Mouse (Mus musculus) intestine, postnatal 0 days (tissue): ENCODE measurements around the gene Mtf1. TPM values are rescaled to one million over a fixed set of nuclear protein-coding genes. Genes with fewer than 3 reads are reported as not detected.

ENCODE experiments used
- ATAC-seq: fragments of 200-750 bp; cut with Nextera tagmentation; 2 replicates; pipeline ENCODE4 v1.8.0; 2017; ENCODE audit warnings: mild to moderate bottlenecking, moderate TSS enrichment, moderate library complexity
- H3K27ac ChIP-seq: fragments of 300-500 bp; sonication (generic); 2 replicates; pipeline ENCODE4 v1.5.1; 2014; ENCODE audit warnings: mild to moderate bottlenecking, low read depth, low read length, moderate library complexity
- H3K27me3 ChIP-seq: fragments of 300-500 bp; sonication (generic); replicated peaks from 2 replicates; pipeline ENCODE4 v1.6.1; 2014; ENCODE audit warnings: low read length, mixed read lengths; ENCODE audit not compliant: control insufficient read depth, insufficient read depth
- H3K36me3 ChIP-seq: fragments of 300-500 bp; sonication (generic); 2 replicates; pipeline ENCODE4 v1.6.1; 2014; ENCODE audit warnings: mild to moderate bottlenecking, moderate library complexity; ENCODE audit not compliant: control insufficient read depth, insufficient read depth
- H3K4me1 ChIP-seq: fragments of 300-500 bp; sonication (generic); replicated peaks from 2 replicates; pipeline ENCODE4 v1.6.1; 2014; ENCODE audit warnings: antibody characterized with exemption, low read length, mixed read lengths; ENCODE audit not compliant: control insufficient read depth, insufficient read depth
- H3K4me2 ChIP-seq: fragments of 300-500 bp; sonication (generic); replicated peaks from 2 replicates; pipeline ENCODE4 v1.6.1; 2014; ENCODE audit warnings: low read depth, mild to moderate bottlenecking, moderate library complexity
- H3K4me3 ChIP-seq: fragments of 300-500 bp; sonication (generic); 2 replicates; pipeline ENCODE4 v1.5.1; 2014; ENCODE audit warnings: low read depth, low read length
- H3K9ac ChIP-seq: fragments of 300-500 bp; sonication (generic); 2 replicates; pipeline ENCODE4 v1.6.1; 2014; ENCODE audit warnings: mild to moderate bottlenecking, low read depth, low read length
- H3K9me3 ChIP-seq: fragments of 300-500 bp; sonication (generic); 2 replicates; pipeline ENCODE4 v1.6.1; 2016; ENCODE audit warnings: mixed run types; ENCODE audit not compliant: control insufficient read depth
- CTCF ChIP-seq: sonication (generic); IDR thresholded peaks from 2 replicates; pipeline ENCODE4 v1.5.1; 2016; ENCODE audit warnings: low read depth, mild to moderate bottlenecking, control low read depth, antibody characterized with exemption, moderate library complexity
- WGBS: fragments of 180-500 bp; shearing (Covaris S2); extraction: QIAGEN DNeasy Blood & Tissue Kit; methylation state at CpG from one replicate; pipeline ENCODE4 v1.1.7; 2014; 5-methylcytosine and 5-hydroxymethylcytosine counted together
- polyA plus RNA-seq: library from polyadenylated mRNA; unstranded; fragments of >200 nt; fragmentation: Nextera tagmentation; extraction: Ambion mirVana; gene quantifications from 2 replicates; pipeline ENCODE4 v1.2.1, GENCODE M21; 2015

The Mtf1 gene
- polyA plus RNA-seq, 1 experiment from 2014 or later: 10.4 TPM

DNA sequence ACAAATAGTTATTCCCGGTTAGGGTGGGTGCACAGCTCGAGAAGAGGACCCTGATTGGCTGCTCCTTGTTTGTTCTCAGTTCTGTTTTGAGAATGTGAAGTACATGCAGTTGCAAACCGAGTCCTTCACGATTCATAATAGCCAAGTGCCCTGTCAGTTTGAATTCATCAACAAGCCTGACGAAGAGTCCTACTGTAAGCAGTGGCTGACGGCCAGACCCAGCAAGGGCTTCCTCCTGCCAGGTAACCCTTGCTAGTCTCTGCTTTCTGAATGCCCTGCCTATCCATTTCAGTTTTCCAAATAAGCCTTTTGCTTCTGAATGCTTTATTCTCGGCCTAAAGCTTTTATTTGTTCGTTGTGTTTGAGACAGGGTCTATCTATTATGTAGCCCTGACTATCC, 9.8 kb upstream of the Mtf1 start:
- Histone ChIP-seq H3K9ac (no peak overlapping the region), H3K4me2 (no peak overlapping the region), H3K4me3 (no peak overlapping the region), H3K27me3 (no peaks in the 10 kb centered on the region), H3K27ac (no peak overlapping the region), H3K4me1 (no peaks in the 10 kb centered on the region), H3K36me3 (peaks cover 83% of the 10 kb centered on the region), H3K9me3 (no peaks in the 10 kb centered on the region)
- no peak for TF ChIP-seq CTCF
- no peak for ATAC-seq
- WGBS: 86% methylated on average over 8 of the region's 8 CpGs

DNA sequence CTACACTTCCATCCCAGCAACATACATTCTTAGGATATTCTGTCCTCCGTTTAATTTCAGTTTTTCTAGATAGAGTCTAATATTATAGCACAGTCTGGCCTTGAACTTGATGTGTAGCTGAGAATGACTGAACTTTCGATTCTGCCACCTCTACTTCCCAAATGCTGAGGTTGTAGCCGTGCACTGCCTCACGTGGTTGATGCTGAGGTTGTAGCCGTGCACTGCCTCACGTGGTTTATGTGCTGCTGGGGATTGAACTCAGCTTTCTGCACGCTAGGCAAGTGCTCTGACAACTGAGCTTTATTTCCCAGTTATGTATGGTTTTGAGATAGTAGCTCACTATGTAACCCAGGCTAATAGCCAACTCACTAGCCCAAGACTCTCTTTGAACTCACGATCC, 5.8 kb upstream of the Mtf1 start:
- Histone ChIP-seq H3K4me1 (no peaks in the 10 kb centered on the region), H3K27me3 (no peaks in the 10 kb centered on the region), H3K4me3 (no peak overlapping the region), H3K36me3 (peaks cover 92% of the 10 kb centered on the region), H3K9ac (no peak overlapping the region), H3K4me2 (no peak overlapping the region), H3K9me3 (no peaks in the 10 kb centered on the region), H3K27ac (no peak overlapping the region)
- no peak for ATAC-seq
- WGBS: 91% methylated on average over 8 of the region's 8 CpGs
- TF ChIP-seq CTCF: no peak

DNA sequence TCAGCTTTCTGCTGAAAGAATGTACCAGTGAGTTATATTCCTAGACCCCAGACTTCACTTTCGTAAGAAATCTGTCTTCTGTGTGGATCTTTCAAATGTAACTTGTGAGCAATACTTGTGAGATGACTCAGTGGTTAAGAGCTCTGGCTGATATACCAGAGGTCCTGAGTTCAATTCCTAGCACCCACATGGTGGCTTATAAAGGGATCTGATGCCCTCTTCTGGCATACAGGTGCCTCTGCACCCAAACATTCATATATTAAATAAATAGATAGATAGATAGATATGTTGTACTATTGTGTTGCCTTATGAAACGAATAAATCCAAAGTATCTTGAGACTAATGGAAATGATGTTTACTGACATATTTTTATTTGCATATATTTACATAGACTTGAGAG, 5.0 kb upstream of the Mtf1 start:
- no peak overlapping the region for H3K27ac ChIP-seq
- H3K9ac ChIP-seq: no peak overlapping the region
- peak; percentile 46 for TF ChIP-seq CTCF
- no peaks in the 10 kb centered on the region for H3K9me3 ChIP-seq
- H3K4me1 ChIP-seq: no peaks in the 10 kb centered on the region
- peaks cover 86% of the 10 kb centered on the region for H3K36me3 ChIP-seq
- no peaks in the 10 kb centered on the region for H3K27me3 ChIP-seq
- 92% methylated on average over 2 of the region's 2 CpGs for WGBS
- no peak overlapping the region for H3K4me3 ChIP-seq
- no peak overlapping the region for H3K4me2 ChIP-seq
- no peak for ATAC-seq

DNA sequence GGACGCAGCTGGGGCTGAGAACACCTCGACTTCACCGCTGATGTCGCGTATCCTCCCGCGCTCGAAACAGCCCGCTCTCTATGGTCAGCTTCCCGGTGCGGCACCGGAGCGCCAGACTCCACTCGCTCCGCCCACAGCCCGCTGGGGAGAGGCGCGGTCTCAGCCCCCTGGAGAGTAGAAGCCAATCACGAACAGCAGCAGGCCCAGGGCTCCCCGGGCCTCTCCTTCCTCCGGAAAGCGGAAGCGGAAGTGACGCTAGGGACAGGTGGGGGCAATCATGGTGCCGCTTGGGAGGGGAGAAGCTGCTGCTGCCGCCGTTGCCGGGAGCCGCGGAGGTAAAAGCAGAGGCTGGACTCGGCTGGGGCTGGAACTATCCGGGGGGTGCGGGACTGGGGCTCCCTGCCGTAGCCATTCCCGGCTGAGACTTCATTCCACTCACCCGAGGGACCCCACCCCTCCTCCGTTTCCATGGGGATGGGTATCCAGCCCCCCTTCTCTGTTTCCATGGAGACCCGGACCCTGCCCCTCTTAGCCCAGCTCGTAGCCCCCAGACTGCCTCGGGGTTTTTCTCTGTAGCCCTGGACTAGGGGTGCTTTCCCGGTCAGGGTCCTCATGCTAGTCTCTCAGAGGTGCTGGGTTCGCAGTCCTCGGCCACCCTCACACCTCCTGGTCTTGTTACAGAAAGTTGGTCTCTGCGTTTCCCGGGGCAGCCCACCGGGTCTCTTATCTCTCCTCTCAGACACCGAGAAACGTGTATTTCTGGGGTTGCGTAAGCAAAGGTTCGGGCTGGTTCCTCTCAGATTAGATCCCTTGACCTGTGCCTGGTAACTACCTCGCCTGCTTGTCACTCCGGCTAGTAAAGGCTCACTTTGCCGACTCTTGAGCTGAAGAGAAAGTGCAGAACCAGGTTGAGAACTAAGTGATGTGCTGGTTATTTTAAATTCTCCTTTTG, 681 bp downstream of the Mtf1 start:
- peak; percentile 98 for ATAC-seq
- Histone ChIP-seq H3K4me1 (peaks cover 5% of the 10 kb centered on the region; the same call in 1 of the 2 replicates), H3K4me2 (peak overlapping the region; percentile 76), H3K27me3 (no peaks in the 10 kb centered on the region), H3K4me3 (peak overlapping the region; percentile 82), H3K9ac (peak overlapping the region; percentile 80), H3K27ac (peak overlapping the region; percentile 94), H3K36me3 (peaks cover 57% of the 10 kb centered on the region), H3K9me3 (no peaks in the 10 kb centered on the region)
- no peak for TF ChIP-seq CTCF
- WGBS: 1% methylated on average over 53 of the region's 53 CpGs

DNA sequence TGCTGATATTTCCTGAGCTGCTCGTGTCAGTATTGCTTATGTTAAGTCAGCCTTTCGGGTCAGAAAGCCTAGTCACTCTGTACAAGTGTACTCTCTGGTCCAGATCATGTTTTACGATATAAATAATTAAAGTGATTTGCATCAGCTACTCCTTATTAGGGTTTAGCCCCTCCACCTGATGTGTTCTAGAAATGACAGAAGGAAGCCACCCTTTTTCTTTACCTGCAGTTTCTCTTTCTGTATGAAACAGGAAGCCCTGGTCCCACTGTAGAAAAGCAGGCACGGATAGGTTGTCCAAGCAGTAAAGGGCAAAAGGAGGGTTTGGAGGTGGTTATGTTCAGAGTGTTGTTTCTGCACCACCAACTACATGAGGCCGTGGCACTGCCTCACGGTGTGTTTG, 1.5 kb downstream of the Mtf1 start:
- no peak for TF ChIP-seq CTCF
- no peak for ATAC-seq
- no peaks in the 10 kb centered on the region for H3K9me3 ChIP-seq
- 73% methylated on average over 6 of the region's 6 CpGs for WGBS
- no peak overlapping the region for H3K27ac ChIP-seq
- peak overlapping the region; percentile 82 for H3K4me3 ChIP-seq
- H3K4me1 ChIP-seq: peaks cover 5% of the 10 kb centered on the region; the same call in 1 of the 2 replicates
- H3K9ac ChIP-seq: no peak overlapping the region
- peaks cover 49% of the 10 kb centered on the region for H3K36me3 ChIP-seq
- H3K4me2 ChIP-seq: peak overlapping the region; percentile 76
- H3K27me3 ChIP-seq: no peaks in the 10 kb centered on the region

DNA sequence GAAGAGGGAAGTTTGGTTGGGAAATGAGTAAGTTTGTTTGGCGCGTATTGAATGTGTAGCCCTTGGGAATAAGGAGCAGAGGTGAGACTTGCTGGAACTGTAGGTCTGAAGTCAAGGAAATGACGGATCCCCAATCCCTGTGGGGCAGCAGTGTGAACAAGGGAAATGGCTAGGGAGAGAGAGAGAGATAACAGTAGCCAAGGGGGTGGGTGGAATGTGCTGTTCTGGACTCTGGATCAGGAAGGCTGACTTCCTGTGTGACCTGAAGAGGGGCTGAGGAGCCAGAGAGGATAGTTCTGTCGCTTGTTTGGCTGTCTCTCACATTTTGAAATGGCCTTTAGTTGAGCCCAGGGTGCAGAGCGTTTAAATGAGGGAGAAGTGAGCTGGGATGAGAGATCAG, 6.6 kb downstream of the Mtf1 start:
- H3K4me2 ChIP-seq: no peak overlapping the region
- TF ChIP-seq CTCF: no peak
- H3K4me1 ChIP-seq: no peaks in the 10 kb centered on the region
- peak overlapping the region; percentile 21; the same call in 1 of the 2 replicates for H3K27ac ChIP-seq
- no peak overlapping the region for H3K4me3 ChIP-seq
- H3K36me3 ChIP-seq: peaks cover 44% of the 10 kb centered on the region
- WGBS: 71% methylated on average over 5 of the region's 5 CpGs
- ATAC-seq: no peak
- no peaks in the 10 kb centered on the region for H3K27me3 ChIP-seq
- no peak overlapping the region for H3K9ac ChIP-seq
- H3K9me3 ChIP-seq: no peaks in the 10 kb centered on the region
